Mouse (Mus musculus) duodenum, adult 2 months (tissue): ENCODE measurements around the gene Crhr1. TPM values are rescaled to one million over a fixed set of nuclear protein-coding genes. Genes with fewer than 3 reads are reported as not detected.

Experiments used
- polyA plus RNA-seq: library from polyadenylated mRNA; depleted of rRNA; stranded (reverse); fragments of >200 nt; gene quantifications from 2 replicates; pipeline ENCODE4 v1.2.3, GENCODE M21; 2012; ENCODE audit warnings: low replicate concordance; rRNA removed

The Crhr1 gene
- polyA plus RNA-seq = 0.04 TPM in 1 of 2 replicates, not detected in the other

GRCm38 (mm10) chr11:104132580-104133441 lies at the start of gene Crhr1:
TSS of gene Crhr1 (plus strand) at chr11:104132855.

GRCm38 (mm10) chr11:104186135-104186836 lies 53.6 kb downstream of the Crhr1 start, which contains the start of gene Sppl2c:
TSS of gene Sppl2c (plus strand) at chr11:104186327.

Other genes starting within 250 kb of the Crhr1 start
- 16.9 and 37.7 TPM in 2 replicates for gene Nsf, start 178.8 kb upstream of the Crhr1 start, polyA plus RNA-seq
- 0.85 and 2.2 TPM in 2 replicates for gene Arf2, start 166.1 kb upstream of the Crhr1 start, polyA plus RNA-seq
- not detected in 2 replicates for gene Sppl2c, start 53.5 kb downstream of the Crhr1 start, polyA plus RNA-seq
- 1.1 and 1.2 TPM in 2 replicates for gene Mapt, start 98.5 kb downstream of the Crhr1 start, polyA plus RNA-seq